Mouse (Mus musculus) spleen, adult 2 months (tissue): ENCODE data around the gene Plekhh3.

ENCODE experiments used
- CTCF ChIP-seq: fragments of 200-500 bp; IDR thresholded peaks from 2 replicates; pipeline ENCODE4 v1.5.1; 2011; ENCODE audit warnings: mild to moderate bottlenecking, inconsistent platforms; ENCODE audit not compliant: insufficient read depth, insufficient read length, insufficient replicate concordance; ENCODE audit errors: extremely low read depth
- POLR2A ChIP-seq: fragments of 200-500 bp; IDR thresholded peaks from 2 replicates; pipeline ENCODE4 v1.6.1; 2011; ENCODE audit warnings: low read depth, low read length, inconsistent platforms

DNA sequence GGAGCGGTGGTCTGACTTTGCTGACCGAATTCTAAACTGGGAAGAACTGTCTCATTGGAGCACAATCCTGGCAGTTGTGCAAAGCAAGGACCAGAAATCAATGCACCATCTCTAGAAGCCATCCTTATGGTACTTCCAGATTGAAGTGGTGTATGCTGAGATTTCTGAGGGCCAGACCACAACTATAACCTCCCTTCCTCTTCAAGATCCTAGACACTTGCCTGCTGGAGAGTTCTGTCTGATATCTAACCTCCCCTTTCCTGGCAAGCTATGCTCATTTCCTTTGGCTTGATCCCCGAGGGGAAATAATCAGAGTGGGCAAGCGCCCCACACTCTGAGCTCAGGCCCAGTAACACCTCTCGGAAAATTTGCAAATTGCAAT, 1.3 kb upstream of the Plekhh3 start:
- TF ChIP-seq CTCF, result no peak
- TF ChIP-seq POLR2A, result no peak
